Mouse (Mus musculus): ENCODE measurements around the gene Htt.

DNA sequence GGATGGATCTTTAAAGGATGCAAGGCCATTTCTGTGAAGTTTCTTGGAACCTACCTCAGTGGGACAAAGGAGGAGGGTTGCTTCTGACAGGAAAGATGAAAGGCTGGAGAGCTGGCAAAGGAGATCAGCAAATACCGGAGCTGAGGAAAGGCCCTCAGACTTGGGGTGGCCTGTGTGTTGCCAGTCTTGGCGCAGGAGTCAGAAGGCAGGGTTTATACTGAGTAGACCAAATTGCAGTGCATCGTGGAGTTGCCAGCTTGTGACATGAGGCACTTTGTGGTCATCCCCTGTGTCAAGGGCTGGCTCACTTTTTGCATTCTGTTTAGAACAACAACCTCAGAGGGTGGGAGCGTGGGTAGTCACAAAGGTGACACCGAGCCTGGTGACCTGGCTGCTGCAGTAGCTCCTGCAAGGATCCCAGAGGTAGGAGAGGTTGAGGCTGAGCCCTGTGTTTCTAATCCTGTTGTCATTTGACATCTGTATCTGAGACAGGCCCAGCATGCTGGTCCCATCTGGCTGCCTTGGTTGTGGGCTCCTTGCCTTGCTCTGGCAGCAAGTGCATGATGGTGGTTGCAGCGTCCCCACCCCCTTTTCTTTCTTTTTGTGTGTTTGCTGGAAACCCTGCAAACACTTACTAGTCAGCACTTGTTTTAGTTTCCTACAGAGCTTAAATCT is 189.1 kb downstream of the Htt start:
- TF ChIP-seq CTCF (IDR thresholded peaks at IDR 0.05; ENCODE audit: low read depth, low read length) (no peak), POLR2A (IDR thresholded peaks at IDR 0.05; ENCODE audit: insufficient read depth, low read length) (no peak), EP300 (IDR thresholded peaks at IDR 0.05; ENCODE audit: insufficient read depth, low read depth, low read length) (no peak)
